Mouse (Mus musculus) cerebellum, adult 9-11 months (tissue): ENCODE data around the gene Clip1.
"Not testable (repeated sequence)": the region's sequence is repeated elsewhere in the genome, so short reads cannot be mapped to it uniquely, and the experiment has no call there.

Experiments
- DNase-seq: peaks from one replicate; pipeline ENCODE4 v3.0.0; 2022

Clip1 gene

GRCm38 (mm10) chr5:123684221-123685144, at the start of gene Clip1:
Clip1 (minus strand) TSS chr5:123684618.
- peak; percentile 77 for DNase-seq

- no peak for DNase-seq
Observed at GRCm38 (mm10) chr5:123730981-123731380, 46.6 kb upstream of the Clip1 start.

GRCm38 (mm10) chr5:123723816-123724215, 39.4 kb upstream of the Clip1 start:
- DNase-seq: not testable (repeated sequence)

GRCm38 (mm10) chr5:123720328-123721311, 36.2 kb upstream of the Clip1 start, which contains the start of gene Zcchc8:
Zcchc8 (minus strand) TSS chr5:123721100.
- DNase-seq: peak; percentile 97

- no peak for DNase-seq
Observed at GRCm38 (mm10) chr5:123714622-123715021, 30.2 kb upstream of the Clip1 start.

GRCm38 (mm10) chr5:123713782-123714181, 29.4 kb upstream of the Clip1 start:
- no peak for DNase-seq

- DNase-seq: no peak
Observed at GRCm38 (mm10) chr5:123709571-123709970, 25.2 kb upstream of the Clip1 start.

GRCm38 (mm10) chr5:123708598-123708997, 24.2 kb upstream of the Clip1 start:
- DNase-seq: no peak

GRCm38 (mm10) chr5:123700625-123701024, 16.2 kb upstream of the Clip1 start:
- peak; percentile 38 for DNase-seq

- peak; percentile 81 for DNase-seq
Observed at GRCm38 (mm10) chr5:123699198-123699597, 14.8 kb upstream of the Clip1 start.

- DNase-seq: no peak
Observed at GRCm38 (mm10) chr5:123696961-123697360, 12.5 kb upstream of the Clip1 start.

- no peak for DNase-seq
Observed at GRCm38 (mm10) chr5:123696244-123696643, 11.8 kb upstream of the Clip1 start.

- DNase-seq: no peak
Observed at GRCm38 (mm10) chr5:123694468-123694867, 10.1 kb upstream of the Clip1 start.

GRCm38 (mm10) chr5:123683377-123684220, 819 bp downstream of the Clip1 start:
- peak; percentile 80 for DNase-seq

- DNase-seq: peak; percentile 82
Observed at GRCm38 (mm10) chr5:123683043-123683376, 1.4 kb downstream of the Clip1 start.

- peak; percentile 24 for DNase-seq
Observed at GRCm38 (mm10) chr5:123682372-123682771, 2.0 kb downstream of the Clip1 start.

GRCm38 (mm10) chr5:123679546-123680263, 4.7 kb downstream of the Clip1 start:
- peak; percentile 83 for DNase-seq

- peak; percentile 43 for DNase-seq
Observed at GRCm38 (mm10) chr5:123679106-123679505, 5.3 kb downstream of the Clip1 start.

- no peak for DNase-seq
Observed at GRCm38 (mm10) chr5:123675717-123676116, 8.7 kb downstream of the Clip1 start.

GRCm38 (mm10) chr5:123675221-123675620, 9.2 kb downstream of the Clip1 start:
- no peak for DNase-seq

- no peak for DNase-seq
Observed at GRCm38 (mm10) chr5:123671473-123671820, 13.0 kb downstream of the Clip1 start.
